In genomic region chr6:136914234-136914633, GRCm38 (mm10) we compare ENCODE assay signal across 20 mouse cellular contexts. TPM values are rescaled to one million over a fixed set of nuclear protein-coding genes. Genes with fewer than 3 reads are reported as not detected.
DNase-seq lines count a peak whose midpoint lies in the region; ATAC-seq and TF ChIP-seq lines count a peak whose summit lies in the region.
"Had no signal": no experiment of that assay in that cellular context is flagged by ENCODE, and none has a peak within 500 bp of the region (broad histone marks: within the 10 kb centered on the region; RNA-seq: fewer than 3 reads in every experiment).

No protein-coding gene starts in this region.

- TF ChIP-seq POLR2A in limb, embryonic 14.5 days (IDR thresholded peaks at IDR 0.05; ENCODE audit: borderline replicate concordance, extremely low read depth, insufficient read depth, insufficient read length): no peak

- H3K4me1 ChIP-seq in heart, embryonic 16.5 days (ENCODE audit: control insufficient read depth, insufficient read depth, low read length): peaks cover 11% of the 10 kb centered on the region
- no peaks in the 10 kb centered on the region; the same call in 1 of the 2 replicates for H3K4me1 ChIP-seq in lung, postnatal 0 days (ENCODE audit: insufficient read depth, low read depth, low read length)
- H3K4me1 ChIP-seq in limb, embryonic 14.5 days (ENCODE audit: control insufficient read depth, insufficient read depth, low read length): peaks cover 31% of the 10 kb centered on the region

- ATAC-seq in heart, embryonic 16.5 days (replicated peaks; ENCODE audit: extremely low read depth, insufficient read depth, low FRiP score): no peak
- no peak for ATAC-seq in lung, postnatal 0 days
- no peak for ATAC-seq in limb, embryonic 14.5 days (ENCODE audit: low FRiP score, low read depth)
- ATAC-seq: liver, embryonic 12.5 days; midbrain, embryonic 16.5 days had no signal

- H3K27me3 ChIP-seq in heart, embryonic 16.5 days (ENCODE audit: control insufficient read depth, insufficient read depth, low read length): no peaks in the 10 kb centered on the region
- no peaks in the 10 kb centered on the region for H3K27me3 ChIP-seq in lung, postnatal 0 days (replicated peaks; ENCODE audit: insufficient read depth, low read length)
- H3K27me3 ChIP-seq in limb, embryonic 14.5 days (ENCODE audit: control insufficient read depth, insufficient read depth, low read length): no peaks in the 10 kb centered on the region
- H3K27me3 ChIP-seq: hindbrain, embryonic 12.5 days; liver, embryonic 12.5 days had no signal

- TF ChIP-seq CTCF in lung, postnatal 0 days (IDR thresholded peaks at IDR 0.05): no peak

- no peaks in the 10 kb centered on the region for H3K36me3 ChIP-seq in heart, embryonic 16.5 days (ENCODE audit: control insufficient read depth, insufficient read depth)
- H3K36me3 ChIP-seq in lung, postnatal 0 days (ENCODE audit: insufficient read depth, low read length): no peaks in the 10 kb centered on the region
- H3K36me3 ChIP-seq in limb, embryonic 14.5 days (ENCODE audit: control insufficient read depth, insufficient read depth, low read length): no peaks in the 10 kb centered on the region
- H3K36me3 ChIP-seq: hindbrain, embryonic 12.5 days; liver, embryonic 12.5 days had no signal

- H3K9ac ChIP-seq in heart, embryonic 16.5 days (ENCODE audit: low read length): no peak overlapping the region
- no peak overlapping the region for H3K9ac ChIP-seq in lung, postnatal 0 days (replicated peaks; ENCODE audit: low read depth)
- no peak overlapping the region for H3K9ac ChIP-seq in limb, embryonic 14.5 days (ENCODE audit: low read depth, low read length, severe bottlenecking)
- H3K9ac ChIP-seq: liver, embryonic 12.5 days had no signal

- WGBS in heart, embryonic 16.5 days: 94% methylated on average over 6 of the region's 6 CpGs
- 91% methylated on average over 6 of the region's 6 CpGs for WGBS in lung, postnatal 0 days
- 76% methylated on average over 6 of the region's 6 CpGs for WGBS in limb, embryonic 14.5 days

- no peak overlapping the region for H3K4me3 ChIP-seq in heart, embryonic 16.5 days (ENCODE audit: low read length)
- H3K4me3 ChIP-seq in lung, postnatal 0 days (ENCODE audit: low read depth, low read length): no peak overlapping the region
- H3K4me3 ChIP-seq in limb, embryonic 14.5 days (replicated peaks; ENCODE audit: low read length): no peak overlapping the region
- H3K4me3 ChIP-seq: hindbrain, embryonic 12.5 days; liver, embryonic 12.5 days had no signal

- no peak for TF ChIP-seq EP300 in lung, postnatal 0 days (IDR thresholded peaks at IDR 0.05)

- H3K9me3 ChIP-seq in heart, embryonic 16.5 days (replicated peaks; ENCODE audit: control insufficient read depth, low read length): 0 out of 2 replicates have a peak, but pooled peaks cover 3% of the 10 kb centered on the region
- no peaks in the 10 kb centered on the region for H3K9me3 ChIP-seq in lung, postnatal 0 days (ENCODE audit: low read length)
- H3K9me3 ChIP-seq in limb, embryonic 14.5 days (ENCODE audit: control insufficient read depth, low read length): no peaks in the 10 kb centered on the region
- H3K9me3 ChIP-seq: hindbrain, embryonic 12.5 days; liver, embryonic 12.5 days had no signal

- H3K27ac ChIP-seq in heart, embryonic 16.5 days (ENCODE audit: low read length): peak overlapping the region; percentile 37; the same call in 1 of the 2 replicates
- H3K27ac ChIP-seq in lung, postnatal 0 days (ENCODE audit: low read length): peak overlapping the region; percentile 60; the same call in 1 of the 2 replicates
- peak overlapping the region; percentile 75 for H3K27ac ChIP-seq in limb, embryonic 14.5 days (replicated peaks; ENCODE audit: low read depth, low read length)
- H3K27ac ChIP-seq: hindbrain, embryonic 12.5 days; liver, embryonic 12.5 days had no signal

- no peak for DNase-seq in heart, adult 8-10 months (ENCODE audit: low spot score)
- DNase-seq in lung, postnatal 0 days (ENCODE audit: low spot score): no peak
- no peak for DNase-seq in lung, adult 18-20 months
- no peak for DNase-seq in limb, embryonic 14.5 days (ENCODE audit: low spot score)
- DNase-seq in neural tube, embryonic 10.5 days (ENCODE audit: extremely low spot score, low spot score): no peak
- DNase-seq in cerebellum, postnatal 25 days: no peak
- DNase-seq: adrenal gland, adult 2 months; cerebellum, adult 2 months; layer of hippocampus, postnatal 36 days; lung, postnatal 4 days; right cerebral cortex, postnatal 14 days had no signal

- H3K4me2 ChIP-seq in heart, embryonic 16.5 days (ENCODE audit: low read depth, low read length): no peak overlapping the region
- no peak overlapping the region for H3K4me2 ChIP-seq in lung, postnatal 0 days (replicated peaks; ENCODE audit: low read depth, low read length)
- no peak overlapping the region for H3K4me2 ChIP-seq in limb, embryonic 14.5 days (replicated peaks; ENCODE audit: low read depth, low read length, severe bottlenecking)

RNA-seq across cellular contexts. Expression of gene Erp27, which starts 7.7 kb away (rescaled TPM):
- polyA plus RNA-seq in heart, embryonic 16.5 days (2015; fragmentation: Nextera tagmentation; extraction: Ambion mirVana): 0.70 and 0.96 TPM in 2 replicates
- total RNA-seq in heart, adult 8-10 months (2022): under 1 TPM in 2 of 4 experiments, not detected in 2; 0.44 to 0.57 TPM
- polyA plus RNA-seq in lung, postnatal 0 days (2015; fragmentation: Nextera tagmentation; extraction: Ambion mirVana): 0.61 and 0.74 TPM in 2 replicates
- polyA plus RNA-seq in limb, embryonic 14.5 days (2012; rRNA removed): 0.52 and 0.59 TPM in 2 replicates
- 0.55 and 0.69 TPM in 2 replicates for polyA plus RNA-seq in limb, embryonic 14.5 days (2014; fragmentation: Nextera tagmentation; extraction: Ambion mirVana)
- total RNA-seq: adrenal gland, adult 2 months; heart, postnatal 10 days had no signal
- polyA plus RNA-seq: adrenal gland, adult 2 months; hindbrain, embryonic 12.5 days had no signal

RNA-seq across cellular contexts. Expression of gene Pde6h, which starts 9.4 kb away (rescaled TPM):
- 0.38 and 0.62 TPM in 2 replicates for polyA plus RNA-seq in heart, embryonic 16.5 days (2015; fragmentation: Nextera tagmentation; extraction: Ambion mirVana)
- under 1 TPM in 1 of 4 experiments, not detected in 3; 0.81 TPM for total RNA-seq in heart, adult 8-10 months (2022)
- polyA plus RNA-seq in lung, postnatal 0 days (2015; fragmentation: Nextera tagmentation; extraction: Ambion mirVana): 0.27 and 0.60 TPM in 2 replicates
- 0.12 and 0.20 TPM in 2 replicates for polyA plus RNA-seq in limb, embryonic 14.5 days (2012; rRNA removed)
- 0.23 TPM in 1 of 2 replicates, not detected in the other for polyA plus RNA-seq in limb, embryonic 14.5 days (2014; fragmentation: Nextera tagmentation; extraction: Ambion mirVana)
- total RNA-seq: heart, postnatal 10 days had no signal
- polyA plus RNA-seq: adrenal gland, adult 2 months; forebrain, embryonic 16.5 days; hindbrain, embryonic 12.5 days; liver, embryonic 12.5 days had no signal

RNA-seq across cellular contexts. Expression of gene Arhgdib, which starts 27.5 kb away (rescaled TPM):
- 103 and 152 TPM in 2 replicates for polyA plus RNA-seq in heart, embryonic 16.5 days (2015; fragmentation: Nextera tagmentation; extraction: Ambion mirVana)
- total RNA-seq in heart, adult 8-10 months (2022): 10 to 100 TPM; 19.6 to 27.6 (median 22.0) TPM
- polyA plus RNA-seq in lung, postnatal 0 days (2015; fragmentation: Nextera tagmentation; extraction: Ambion mirVana): 68.4 and 70.8 TPM in 2 replicates
- polyA plus RNA-seq in limb, embryonic 14.5 days (2012; rRNA removed): 104 TPM in 2 replicates
- 147 and 149 TPM in 2 replicates for polyA plus RNA-seq in limb, embryonic 14.5 days (2014; fragmentation: Nextera tagmentation; extraction: Ambion mirVana)

RNA-seq across cellular contexts. Expression of gene Mgp, which starts 38.6 kb away (rescaled TPM):
- polyA plus RNA-seq in heart, embryonic 16.5 days (2015; fragmentation: Nextera tagmentation; extraction: Ambion mirVana): 570 and 632 TPM in 2 replicates
- total RNA-seq in heart, adult 8-10 months (2022): 100 to 1,000 TPM; 260 to 429 (median 309) TPM
- 1,533 and 1,851 TPM in 2 replicates for polyA plus RNA-seq in lung, postnatal 0 days (2015; fragmentation: Nextera tagmentation; extraction: Ambion mirVana)
- polyA plus RNA-seq in limb, embryonic 14.5 days (2012; rRNA removed): 534 and 645 TPM in 2 replicates
- polyA plus RNA-seq in limb, embryonic 14.5 days (2014; fragmentation: Nextera tagmentation; extraction: Ambion mirVana): 338 and 360 TPM in 2 replicates
- total RNA-seq: neutrophil, adult 5-6 weeks had no signal

RNA-seq across cellular contexts. Expression of gene Art4, which starts 56.7 kb away (rescaled TPM):
- 11.6 and 13.6 TPM in 2 replicates for polyA plus RNA-seq in heart, embryonic 16.5 days (2015; fragmentation: Nextera tagmentation; extraction: Ambion mirVana)
- total RNA-seq in heart, adult 8-10 months (2022): 10 to 100 TPM; 17.9 to 24.4 (median 22.7) TPM
- 7.5 and 7.9 TPM in 2 replicates for polyA plus RNA-seq in lung, postnatal 0 days (2015; fragmentation: Nextera tagmentation; extraction: Ambion mirVana)
- polyA plus RNA-seq in limb, embryonic 14.5 days (2012; rRNA removed): 2.2 and 3.1 TPM in 2 replicates
- polyA plus RNA-seq in limb, embryonic 14.5 days (2014; fragmentation: Nextera tagmentation; extraction: Ambion mirVana): 2.6 and 2.8 TPM in 2 replicates
- total RNA-seq: layer of hippocampus, adult 18-20 months; layer of hippocampus, postnatal 36 days had no signal
- polyA plus RNA-seq: C2C12 had no signal
